Mouse (Mus musculus) bone marrow macrophage, adult 2 months (primary cell): ENCODE results near the gene Slc6a2.

ENCODE experiments used
- CTCF ChIP-seq: IDR thresholded peaks from 2 replicates; pipeline ENCODE4 v1.5.1; 2012; ENCODE audit warnings: low read depth, mild to moderate bottlenecking, low read length, moderate library complexity
- POLR2A ChIP-seq: IDR thresholded peaks from 2 replicates; pipeline ENCODE4 v1.6.1; 2012; ENCODE audit warnings: mild to moderate bottlenecking, low read depth, low read length, borderline replicate concordance

DNA sequence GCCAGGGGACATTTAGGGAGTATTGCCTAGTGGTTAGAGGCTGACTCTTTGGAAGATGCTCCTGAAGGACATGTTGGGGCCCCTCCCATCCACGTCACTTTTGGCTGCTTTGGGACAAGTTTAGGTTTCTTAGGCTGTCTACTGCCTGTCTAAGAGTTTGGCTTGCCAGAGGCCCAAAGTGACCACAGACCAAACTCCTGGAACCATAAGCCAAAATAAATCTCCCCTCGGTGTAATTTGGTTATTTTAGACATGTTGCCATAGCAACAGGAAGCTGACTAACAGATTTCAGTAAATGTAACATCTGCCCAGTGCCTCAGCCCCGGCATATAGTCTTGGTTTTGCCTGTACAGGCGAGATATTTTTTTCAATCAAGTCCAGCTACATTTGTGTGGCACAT, 21.8 kb upstream of the Slc6a2 start:
- no peak for TF ChIP-seq CTCF
- no peak for TF ChIP-seq POLR2A
